Mouse (Mus musculus): ENCODE results near the gene Gns. TPM values are rescaled to one million over a fixed set of nuclear protein-coding genes. Genes with fewer than 3 reads are reported as not detected.

Gene Gns
- polyA plus RNA-seq, 1 experiment from 2014 or later = 40.8 TPM

DNA sequence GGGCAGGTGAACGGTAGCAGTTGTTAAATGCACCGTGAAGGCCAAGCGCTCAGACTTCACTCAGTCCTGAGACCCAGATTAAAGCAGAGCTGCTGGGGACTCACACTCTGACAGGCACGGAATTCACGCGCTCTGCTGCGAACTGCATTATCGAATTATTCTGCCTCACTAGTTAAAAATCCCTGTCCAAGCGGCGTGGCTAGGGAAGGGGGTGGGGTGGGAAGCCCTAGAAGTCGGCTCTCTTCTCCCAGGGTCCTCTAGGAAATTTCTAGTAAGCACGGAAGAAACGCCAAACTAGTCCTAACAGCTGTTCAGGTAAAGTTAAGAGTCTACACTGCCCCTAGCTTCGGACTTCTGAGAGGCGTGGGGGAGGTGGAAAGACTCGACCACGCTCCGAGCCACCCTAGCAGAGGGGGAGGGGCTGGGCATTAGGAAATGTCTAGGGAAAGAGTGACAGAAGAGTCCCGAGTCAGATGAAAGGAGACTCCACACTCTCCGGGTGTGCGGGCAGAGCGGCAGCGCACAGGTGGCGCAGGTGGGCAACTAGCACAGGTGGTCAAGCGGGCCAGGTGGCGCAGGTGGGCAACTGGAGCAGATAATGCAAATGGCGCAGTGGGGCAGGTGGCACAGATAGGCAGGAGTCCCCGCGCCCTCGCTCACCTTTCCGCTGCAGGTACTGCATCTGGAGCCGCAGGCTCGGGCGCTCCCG, 14.4 kb upstream of the Gns start:
- Histone ChIP-seq H3K27me3 (ENCODE audit: control insufficient read depth, insufficient read depth, low read length) (0 out of 2 replicates have a peak, but pooled peaks cover 6% of the 10 kb centered on the region), H3K9ac (ENCODE audit: low read length) (peak overlapping the region; percentile 74), H3K4me2 (ENCODE audit: low read length) (peak overlapping the region; percentile 99), H3K4me1 (ENCODE audit: control insufficient read depth in 2 of 2, insufficient read depth in 2 of 2, low read length in 2 of 2) (peaks cover 8 to 20% of the 10 kb centered on the region in 2 experiments; a peak in 3 of 4 replicates), H3K27ac (replicated peaks in 1 of 2; ENCODE audit: control insufficient read depth in 1 of 2, insufficient read depth in 1 of 2, low read depth in 2 of 2, low read length in 2 of 2) (peak overlapping the region; percentile 46 to 59; a peak in 3 of 4 replicates), H3K4me3 (ENCODE audit: control insufficient read depth in 1 of 2, insufficient read depth in 1 of 2, low read depth in 1 of 2, low read length in 2 of 2) (peak overlapping the region; percentile 53 to 74), H3K9me3 (ENCODE audit: control insufficient read depth, low read length) (no peaks in the 10 kb centered on the region), H3K36me3 (ENCODE audit: control insufficient read depth, insufficient read depth, low read length) (no peaks in the 10 kb centered on the region)
- ATAC-seq (ENCODE audit: insufficient number of reproducible peaks, insufficient read depth, low FRiP score, low read depth) = no peak; the same call in 1 of the 2 replicates
- WGBS = 2% methylated on average over 35 of the region's 35 CpGs

DNA sequence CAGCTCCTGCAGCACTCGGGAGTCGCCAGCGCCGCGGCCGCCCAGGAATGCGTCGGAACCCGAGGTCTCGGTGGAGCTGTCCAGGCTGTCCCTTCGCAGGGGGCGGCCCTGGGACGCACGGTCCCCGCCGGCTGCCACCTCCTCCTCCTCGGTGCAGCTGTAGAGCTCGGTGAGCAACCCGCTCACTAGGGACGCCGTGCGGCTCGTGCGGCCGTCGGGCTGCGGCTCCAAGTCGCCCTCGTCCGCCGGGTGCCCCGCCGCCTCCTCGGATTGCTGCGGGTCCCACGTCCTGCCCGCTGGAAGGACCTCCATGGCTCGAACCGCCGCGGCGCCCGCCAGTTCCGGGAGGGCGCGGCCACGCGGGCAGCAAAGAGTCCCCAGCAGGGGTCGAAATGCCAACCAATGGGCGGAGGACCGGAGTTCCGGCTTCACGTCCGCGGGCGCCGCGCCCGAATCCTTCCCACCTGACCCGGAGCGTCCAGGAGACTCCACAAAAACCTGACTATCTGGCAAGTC, 13.8 kb upstream of the Gns start, which contains the start of gene Tbc1d30:
Gene Tbc1d30 (minus strand): TSS at position 213 of the 516 bp plus-strand sequence.
- Histone ChIP-seq H3K36me3 (ENCODE audit: control insufficient read depth, insufficient read depth, low read length) (no peaks in the 10 kb centered on the region), H3K4me1 (ENCODE audit: control insufficient read depth in 2 of 2, insufficient read depth in 2 of 2, low read length in 2 of 2) (peaks cover 8 to 20% of the 10 kb centered on the region in 2 experiments; a peak in 3 of 4 replicates), H3K27me3 (ENCODE audit: control insufficient read depth, insufficient read depth, low read length) (0 out of 2 replicates have a peak, but pooled peaks cover 6% of the 10 kb centered on the region), H3K4me2 (ENCODE audit: low read length) (peak within 1 kb of the TSS; percentile 99), H3K9me3 (ENCODE audit: control insufficient read depth, low read length) (no peaks in the 10 kb centered on the region), H3K9ac (ENCODE audit: low read length) (peak within 1 kb of the TSS; percentile 74), H3K4me3 (ENCODE audit: control insufficient read depth in 1 of 2, insufficient read depth in 1 of 2, low read depth in 1 of 2, low read length in 2 of 2) (peak within 1 kb of the TSS; percentile 53 to 74), H3K27ac (replicated peaks in 1 of 2; ENCODE audit: control insufficient read depth in 1 of 2, insufficient read depth in 1 of 2, low read depth in 2 of 2, low read length in 2 of 2) (peak within 1 kb of the TSS; percentile 46 to 59; a peak in 3 of 4 replicates)
- WGBS = under 1% methylated on average over 61 of the region's 61 CpGs
- peak; percentile 79 for ATAC-seq (ENCODE audit: insufficient number of reproducible peaks, insufficient read depth, low FRiP score, low read depth)

DNA sequence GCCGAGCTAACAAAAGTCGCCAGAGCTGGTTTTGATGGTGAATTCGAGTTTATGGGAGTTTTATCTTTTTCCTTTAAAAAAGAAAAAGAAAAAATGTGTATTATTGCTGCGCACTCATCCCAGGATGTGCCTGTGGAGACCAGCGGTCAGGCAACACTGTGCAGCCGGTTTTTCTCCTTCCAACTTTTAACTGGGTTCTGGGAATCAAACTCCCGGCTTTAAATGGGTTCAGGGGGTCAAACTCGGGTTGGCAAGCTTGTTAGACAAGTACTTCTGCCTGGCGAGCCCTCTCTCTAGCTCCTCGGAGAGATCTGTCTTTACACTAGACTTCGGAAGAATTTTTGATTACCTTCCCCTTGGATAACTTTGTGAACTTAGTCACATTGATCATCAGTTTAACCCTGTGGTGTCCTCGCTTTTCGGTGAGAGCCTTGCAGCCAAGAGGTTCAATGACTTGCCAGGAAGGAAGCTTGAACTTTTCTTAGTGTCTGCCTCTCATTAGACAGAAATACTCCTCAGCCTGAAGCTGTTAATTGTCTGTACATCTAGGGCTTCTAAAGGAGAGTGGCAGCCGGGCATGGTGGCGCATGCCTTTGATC, 13.1 kb upstream of the Gns start:
- Histone ChIP-seq H3K4me1 (ENCODE audit: control insufficient read depth in 2 of 2, insufficient read depth in 2 of 2, low read length in 2 of 2) (peaks cover 8 to 20% of the 10 kb centered on the region in 2 experiments; a peak in 3 of 4 replicates), H3K4me3 (ENCODE audit: control insufficient read depth in 1 of 2, insufficient read depth in 1 of 2, low read depth in 1 of 2, low read length in 2 of 2) (peak overlapping the region; percentile 53 to 74; a peak in 3 of 4 replicates), H3K36me3 (ENCODE audit: control insufficient read depth, insufficient read depth, low read length) (no peaks in the 10 kb centered on the region), H3K4me2 (ENCODE audit: low read length) (peak overlapping the region; percentile 99), H3K27me3 (ENCODE audit: control insufficient read depth, insufficient read depth, low read length) (0 out of 2 replicates have a peak, but pooled peaks cover 6% of the 10 kb centered on the region), H3K9ac (ENCODE audit: low read length) (peak overlapping the region; percentile 74), H3K9me3 (ENCODE audit: control insufficient read depth, low read length) (no peaks in the 10 kb centered on the region), H3K27ac (replicated peaks in 1 of 2; ENCODE audit: control insufficient read depth in 1 of 2, insufficient read depth in 1 of 2, low read depth in 2 of 2, low read length in 2 of 2) (no peak overlapping the region)
- no peak for ATAC-seq (ENCODE audit: insufficient number of reproducible peaks, insufficient read depth, low FRiP score, low read depth)
- 38% methylated on average over 15 of the region's 15 CpGs for WGBS

DNA sequence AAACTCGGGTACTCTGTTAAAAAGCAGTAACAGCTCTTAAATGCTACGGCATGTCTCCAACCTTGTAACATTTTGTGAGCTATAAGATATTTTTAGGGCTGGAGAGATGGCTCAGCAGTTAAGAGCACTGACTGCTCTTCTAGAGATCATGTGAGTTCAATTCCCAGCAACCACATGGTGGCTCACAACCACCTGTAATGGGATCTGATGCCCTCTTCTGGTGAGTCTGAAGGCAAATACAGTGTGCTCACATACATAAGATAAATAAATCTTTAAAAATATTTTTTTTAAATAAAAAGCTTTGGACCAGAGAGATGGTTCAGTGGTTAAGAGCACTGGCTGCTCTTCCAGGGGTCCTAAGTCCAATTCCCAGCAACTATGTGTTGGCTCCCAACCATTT, 4.5 kb upstream of the Gns start:
- no peaks in the 10 kb centered on the region for H3K36me3 ChIP-seq (ENCODE audit: control insufficient read depth, insufficient read depth, low read length)
- H3K27ac ChIP-seq (replicated peaks in 1 of 2; ENCODE audit: control insufficient read depth in 1 of 2, insufficient read depth in 1 of 2, low read depth in 2 of 2, low read length in 2 of 2) = no peak overlapping the region
- no peaks in the 10 kb centered on the region for H3K27me3 ChIP-seq (ENCODE audit: control insufficient read depth, insufficient read depth, low read length)
- H3K4me2 ChIP-seq (ENCODE audit: low read length) = no peak overlapping the region
- no peak overlapping the region for H3K4me3 ChIP-seq (ENCODE audit: control insufficient read depth in 1 of 2, insufficient read depth in 1 of 2, low read depth in 1 of 2, low read length in 2 of 2)
- 0 out of 2 replicates have a peak, but pooled peaks cover 2% of the 10 kb centered on the region for H3K9me3 ChIP-seq (ENCODE audit: control insufficient read depth, low read length)
- 83% methylated on average over 2 of the region's 2 CpGs for WGBS
- no peak overlapping the region for H3K9ac ChIP-seq (ENCODE audit: low read length)
- H3K4me1 ChIP-seq (ENCODE audit: control insufficient read depth in 2 of 2, insufficient read depth in 2 of 2, low read length in 2 of 2) = peaks cover 2 to 6% of the 10 kb centered on the region in 2 experiments; a peak in 1 of 4 replicates
- no peak for ATAC-seq (ENCODE audit: insufficient number of reproducible peaks, insufficient read depth, low FRiP score, low read depth)

DNA sequence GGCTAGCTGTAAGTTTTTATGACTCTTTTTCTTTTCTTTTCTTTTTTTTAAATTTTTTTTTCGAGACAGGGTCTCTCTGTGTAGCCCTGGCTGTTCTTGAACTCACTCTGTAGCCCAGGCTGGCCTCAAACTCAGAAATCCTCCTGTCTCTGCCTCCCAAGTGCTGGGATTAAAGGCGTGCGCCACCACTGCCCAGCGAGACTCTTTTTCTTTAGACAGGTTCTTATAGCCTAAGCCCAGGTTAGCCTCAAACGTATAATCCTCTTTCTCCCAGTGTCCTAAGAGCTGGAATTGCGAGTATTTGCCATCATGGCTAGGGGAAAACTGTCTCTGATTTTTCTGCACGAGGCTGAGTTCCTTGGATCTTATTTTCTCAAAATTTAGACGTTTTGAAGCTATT, 1.7 kb upstream of the Gns start:
- 71% methylated on average over 8 of the region's 8 CpGs for WGBS
- no peak for ATAC-seq (ENCODE audit: insufficient number of reproducible peaks, insufficient read depth, low FRiP score, low read depth)
- H3K27ac ChIP-seq (replicated peaks in 1 of 2; ENCODE audit: control insufficient read depth in 1 of 2, insufficient read depth in 1 of 2, low read depth in 2 of 2, low read length in 2 of 2) = no peak overlapping the region
- H3K4me1 ChIP-seq (ENCODE audit: control insufficient read depth in 2 of 2, insufficient read depth in 2 of 2, low read length in 2 of 2) = peaks cover 6 to 14% of the 10 kb centered on the region in 2 experiments
- no peak overlapping the region for H3K4me2 ChIP-seq (ENCODE audit: low read length)
- 0 out of 2 replicates have a peak, but pooled peaks cover 2% of the 10 kb centered on the region for H3K9me3 ChIP-seq (ENCODE audit: control insufficient read depth, low read length)
- H3K9ac ChIP-seq (ENCODE audit: low read length) = no peak overlapping the region
- no peaks in the 10 kb centered on the region for H3K36me3 ChIP-seq (ENCODE audit: control insufficient read depth, insufficient read depth, low read length)
- no peaks in the 10 kb centered on the region for H3K27me3 ChIP-seq (ENCODE audit: control insufficient read depth, insufficient read depth, low read length)
- no peak overlapping the region for H3K4me3 ChIP-seq (ENCODE audit: control insufficient read depth in 1 of 2, insufficient read depth in 1 of 2, low read depth in 1 of 2, low read length in 2 of 2)

DNA sequence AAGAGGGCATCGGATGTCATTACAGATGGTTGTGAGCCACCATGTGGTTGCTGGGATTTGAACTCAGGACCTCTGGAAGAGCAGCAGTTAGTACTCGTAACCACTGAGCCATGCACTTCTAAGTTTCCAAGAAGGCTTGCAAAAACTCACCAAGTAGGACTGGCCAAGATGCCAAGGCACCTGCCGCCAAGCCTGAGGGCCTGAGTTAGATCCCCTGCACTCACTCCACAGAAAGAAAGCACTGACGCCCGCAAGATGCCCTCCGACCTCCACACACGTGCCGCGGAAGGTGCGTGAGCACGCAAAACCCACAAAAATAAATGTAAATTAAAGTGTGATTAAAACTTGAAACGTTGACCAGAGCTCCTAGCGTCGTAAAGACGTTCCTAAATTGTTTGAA, 584 bp upstream of the Gns start:
- H3K4me2 ChIP-seq (ENCODE audit: low read length) = peak overlapping the region; percentile 75
- H3K4me3 ChIP-seq (ENCODE audit: control insufficient read depth in 1 of 2, insufficient read depth in 1 of 2, low read depth in 1 of 2, low read length in 2 of 2) = peak overlapping the region; percentile 77 to 92
- no peak for ATAC-seq (ENCODE audit: insufficient number of reproducible peaks, insufficient read depth, low FRiP score, low read depth)
- H3K27me3 ChIP-seq (ENCODE audit: control insufficient read depth, insufficient read depth, low read length) = no peaks in the 10 kb centered on the region
- no peaks in the 10 kb centered on the region for H3K36me3 ChIP-seq (ENCODE audit: control insufficient read depth, insufficient read depth, low read length)
- peaks cover 6 to 14% of the 10 kb centered on the region in 2 experiments for H3K4me1 ChIP-seq (ENCODE audit: control insufficient read depth in 2 of 2, insufficient read depth in 2 of 2, low read length in 2 of 2)
- 31% methylated on average over 15 of the region's 15 CpGs for WGBS
- H3K9me3 ChIP-seq (ENCODE audit: control insufficient read depth, low read length) = 0 out of 2 replicates have a peak, but pooled peaks cover 2% of the 10 kb centered on the region
- H3K27ac ChIP-seq (replicated peaks in 1 of 2; ENCODE audit: control insufficient read depth in 1 of 2, insufficient read depth in 1 of 2, low read depth in 2 of 2, low read length in 2 of 2) = no peak overlapping the region
- peak overlapping the region; percentile 93 for H3K9ac ChIP-seq (ENCODE audit: low read length)

DNA sequence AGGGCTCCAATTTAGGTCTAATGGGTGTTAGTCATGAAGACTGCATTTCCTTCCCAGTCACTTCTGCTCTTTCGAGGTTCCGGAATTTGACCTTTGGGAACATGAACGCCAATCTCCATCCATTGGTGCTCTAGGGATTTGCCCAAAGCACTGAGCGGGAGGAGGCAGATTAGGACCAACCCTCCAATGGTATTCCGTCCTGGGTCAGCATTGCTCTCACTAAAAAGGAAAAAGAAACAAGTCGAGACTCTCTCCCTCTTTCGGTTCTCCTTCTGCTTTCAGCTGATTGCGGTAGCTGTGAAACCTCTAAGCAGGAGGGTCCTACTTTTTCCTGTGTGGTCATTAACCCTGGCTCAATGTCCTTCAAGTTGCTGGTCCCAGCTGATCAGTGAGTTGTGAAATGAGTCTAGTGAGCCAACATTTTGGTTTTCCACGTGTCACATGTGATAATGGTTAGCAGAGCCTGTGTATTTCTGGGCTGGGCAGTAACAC, 937 bp downstream of the Gns start:
- peak overlapping the region; percentile 75 for H3K4me2 ChIP-seq (ENCODE audit: low read length)
- H3K4me1 ChIP-seq (ENCODE audit: control insufficient read depth in 2 of 2, insufficient read depth in 2 of 2, low read length in 2 of 2) = peaks cover 6 to 14% of the 10 kb centered on the region in 2 experiments
- no peaks in the 10 kb centered on the region for H3K9me3 ChIP-seq (ENCODE audit: control insufficient read depth, low read length)
- no peak overlapping the region for H3K27ac ChIP-seq (replicated peaks in 1 of 2; ENCODE audit: control insufficient read depth in 1 of 2, insufficient read depth in 1 of 2, low read depth in 2 of 2, low read length in 2 of 2)
- 14% methylated on average over 9 of the region's 9 CpGs for WGBS
- H3K9ac ChIP-seq (ENCODE audit: low read length) = peak overlapping the region; percentile 93
- no peaks in the 10 kb centered on the region for H3K27me3 ChIP-seq (ENCODE audit: control insufficient read depth, insufficient read depth, low read length)
- H3K36me3 ChIP-seq (ENCODE audit: control insufficient read depth, insufficient read depth, low read length) = peaks cover 10% of the 10 kb centered on the region; the same call in 1 of the 2 replicates
- H3K4me3 ChIP-seq (ENCODE audit: control insufficient read depth in 1 of 2, insufficient read depth in 1 of 2, low read depth in 1 of 2, low read length in 2 of 2) = peak overlapping the region; percentile 77 to 92
- ATAC-seq (ENCODE audit: insufficient number of reproducible peaks, insufficient read depth, low FRiP score, low read depth) = no peak
